Mouse (Mus musculus) kidney, adult 2 months (tissue): Measurements from ENCODE around the gene Cnnm3. TPM values are rescaled to one million over a fixed set of nuclear protein-coding genes. Genes with fewer than 3 reads are reported as not detected.

Source experiments
- DNase-seq: peaks from one replicate; pipeline ENCODE4 v3.0.0; 2021
- H3K27ac ChIP-seq: fragments of 200-500 bp; 2 replicates; pipeline ENCODE4 v1.5.1; 2012; ENCODE audit warnings: low read depth, low read length, control low read depth, inconsistent platforms; ENCODE audit not compliant: insufficient read depth
- H3K27me3 ChIP-seq: fragments of 200-500 bp; replicated peaks from 2 replicates; pipeline ENCODE4 v1.6.1; 2012; ENCODE audit warnings: mild to moderate bottlenecking, moderate library complexity, low read length, inconsistent platforms; ENCODE audit not compliant: control insufficient read depth, insufficient read depth
- H3K36me3 ChIP-seq: fragments of 200-500 bp; 2 replicates; pipeline ENCODE4 v1.6.1; 2012; ENCODE audit warnings: mild to moderate bottlenecking, moderate library complexity, low read length, inconsistent platforms; ENCODE audit not compliant: control insufficient read depth, insufficient read depth
- H3K4me1 ChIP-seq: fragments of 200-500 bp; 2 replicates; pipeline ENCODE4 v1.6.1; 2011; ENCODE audit warnings: low read length; ENCODE audit not compliant: control insufficient read depth, insufficient read depth
- H3K4me3 ChIP-seq: fragments of 200-500 bp; 2 replicates; pipeline ENCODE4 v1.5.1; 2011; ENCODE audit warnings: mild to moderate bottlenecking, low read depth, low read length, control low read depth; ENCODE audit not compliant: insufficient read depth
- CTCF ChIP-seq: fragments of 200-500 bp; conservative IDR thresholded peaks from 2 replicates; pipeline ENCODE4 v1.5.1; 2011; ENCODE audit warnings: low read depth, mild to moderate bottlenecking, control low read depth, low read length, moderate library complexity, mixed read lengths; ENCODE audit not compliant: insufficient read depth, insufficient read length
- POLR2A ChIP-seq: fragments of 200-500 bp; IDR thresholded peaks from one replicate; pipeline ENCODE4 v1.6.1; 2011; ENCODE audit warnings: low read depth, low read length, control low read depth
- WGBS: fragments of 180-500 bp; shearing (Covaris S2); methylation state at CpG from one replicate; pipeline ENCODE4 v1.1.7; 2018; 5-methylcytosine and 5-hydroxymethylcytosine counted together
- polyA plus RNA-seq: library from polyadenylated mRNA; depleted of rRNA; stranded (reverse); fragments of >200 nt; gene quantifications from 2 replicates; pipeline ENCODE4 v1.2.3, GENCODE M21; 2012

The Cnnm3 gene
- polyA plus RNA-seq, 1 experiment = 19.8 TPM

GRCm38 (mm10) chr1:36485080-36485479, 26.6 kb upstream of the Cnnm3 start:
- Histone ChIP-seq H3K27ac (no peak overlapping the region), H3K4me3 (no peak overlapping the region), H3K36me3 (no peaks in the 10 kb centered on the region), H3K27me3 (no peaks in the 10 kb centered on the region), H3K4me1 (no peaks in the 10 kb centered on the region; the same call in 1 of the 2 replicates)
- TF ChIP-seq CTCF = no peak
- TF ChIP-seq POLR2A = no peak
- DNase-seq = no peak
- 41% methylated on average over 7 of the region's 7 CpGs for WGBS

DNA sequence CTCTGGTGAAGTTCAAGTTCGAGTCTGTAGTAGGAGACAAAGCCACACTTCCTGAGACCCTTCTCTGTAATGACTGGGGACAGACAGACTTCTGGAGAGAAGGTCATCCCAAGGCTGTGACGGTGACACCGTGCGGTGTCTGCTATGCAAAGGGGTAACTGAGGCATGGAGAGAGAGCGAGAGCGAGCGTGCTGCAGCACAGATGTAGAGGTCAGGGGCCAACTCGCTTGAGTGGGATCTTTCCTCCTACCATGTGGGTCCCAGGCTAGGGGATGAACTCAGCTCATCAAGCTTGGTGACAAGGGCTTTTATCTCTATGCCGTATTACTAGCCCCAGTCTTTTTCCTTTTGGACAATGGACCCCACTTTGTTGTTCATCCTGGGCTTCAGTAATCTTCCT, 24.6 kb upstream of the Cnnm3 start:
- Histone ChIP-seq H3K36me3 (no peaks in the 10 kb centered on the region), H3K27me3 (no peaks in the 10 kb centered on the region)
- WGBS = 84% methylated on average over 9 of the region's 9 CpGs

DNA sequence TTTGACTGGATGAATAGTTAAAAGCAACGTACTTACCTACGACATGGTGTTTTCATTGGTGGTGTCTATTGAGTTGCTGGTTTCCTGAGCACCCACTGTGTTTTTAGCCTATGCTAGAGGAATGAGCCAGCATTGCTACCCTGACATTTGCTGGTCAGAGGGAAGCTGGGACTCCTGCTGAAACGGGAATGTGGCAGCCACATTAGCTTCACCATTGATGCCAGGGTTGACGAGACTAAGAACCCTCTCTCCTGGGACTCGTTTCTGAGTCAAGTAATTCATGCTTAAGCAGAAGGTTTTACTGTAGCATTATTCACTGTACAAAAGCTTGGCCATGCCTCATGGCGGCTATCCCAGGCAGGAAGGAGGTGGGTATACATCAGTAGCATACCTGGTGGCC, 22.0 kb upstream of the Cnnm3 start:
- Histone ChIP-seq H3K36me3 (no peaks in the 10 kb centered on the region), H3K4me1 (peaks cover 6% of the 10 kb centered on the region), H3K4me3 (no peak overlapping the region), H3K27me3 (no peaks in the 10 kb centered on the region), H3K27ac (no peak overlapping the region)
- WGBS = 88% methylated on average over 6 of the region's 6 CpGs
- TF ChIP-seq CTCF (no peak), POLR2A (no peak)
- no peak for DNase-seq

More for the DNA sequence above, 24.6 kb upstream of the Cnnm3 start:
- Histone ChIP-seq H3K4me3 (no peak overlapping the region), H3K4me1 (no peaks in the 10 kb centered on the region; the same call in none of the 2 replicates), H3K27ac (no peak overlapping the region)
- DNase-seq = no peak
- TF ChIP-seq POLR2A (no peak), CTCF (no peak)

DNA sequence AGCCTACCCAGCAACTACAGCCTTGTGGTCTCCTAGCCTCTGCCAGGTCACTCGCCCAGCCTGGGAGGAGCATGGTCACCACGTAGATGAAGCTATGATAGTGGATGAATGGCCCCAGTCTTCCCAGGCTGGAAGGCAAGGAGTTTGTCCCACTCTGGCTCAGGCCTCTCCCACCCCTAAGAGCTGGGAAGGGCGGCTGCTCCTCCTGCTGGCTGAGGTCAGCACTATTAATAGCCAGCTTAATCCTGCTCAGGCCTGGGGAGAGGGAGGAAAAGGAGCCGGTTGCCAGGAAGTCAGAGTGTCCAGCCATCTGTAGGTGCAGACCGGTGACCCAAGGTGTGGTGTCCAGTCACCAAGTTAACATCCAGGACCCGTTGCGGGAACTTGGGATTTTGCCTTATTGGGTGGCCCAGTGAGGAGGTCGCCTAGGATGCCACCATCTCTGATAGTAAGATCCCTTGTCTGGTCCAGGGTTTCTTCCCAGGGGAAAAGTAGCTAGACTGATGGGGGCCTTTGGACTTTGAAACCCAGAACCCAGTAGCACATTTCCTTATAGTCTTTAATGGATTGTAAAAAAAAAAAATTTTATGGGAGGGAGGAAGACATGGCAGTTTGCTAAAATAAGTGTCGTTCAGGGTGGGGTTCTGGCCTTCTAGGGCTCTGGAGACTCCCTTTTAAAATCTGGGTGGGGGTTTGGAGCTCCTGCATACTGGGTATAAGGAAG, 19.1 kb upstream of the Cnnm3 start:
- H3K27me3 ChIP-seq = no peaks in the 10 kb centered on the region
- H3K4me3 ChIP-seq = no peak overlapping the region
- no peak for TF ChIP-seq POLR2A
- TF ChIP-seq CTCF = peak; percentile 57; the same call in 1 of the 2 replicates
- WGBS = 19% methylated on average over 9 of the region's 9 CpGs
- no peak overlapping the region for H3K27ac ChIP-seq
- H3K36me3 ChIP-seq = no peaks in the 10 kb centered on the region
- peak; percentile 78 for DNase-seq
- H3K4me1 ChIP-seq = peaks cover 6% of the 10 kb centered on the region

DNA sequence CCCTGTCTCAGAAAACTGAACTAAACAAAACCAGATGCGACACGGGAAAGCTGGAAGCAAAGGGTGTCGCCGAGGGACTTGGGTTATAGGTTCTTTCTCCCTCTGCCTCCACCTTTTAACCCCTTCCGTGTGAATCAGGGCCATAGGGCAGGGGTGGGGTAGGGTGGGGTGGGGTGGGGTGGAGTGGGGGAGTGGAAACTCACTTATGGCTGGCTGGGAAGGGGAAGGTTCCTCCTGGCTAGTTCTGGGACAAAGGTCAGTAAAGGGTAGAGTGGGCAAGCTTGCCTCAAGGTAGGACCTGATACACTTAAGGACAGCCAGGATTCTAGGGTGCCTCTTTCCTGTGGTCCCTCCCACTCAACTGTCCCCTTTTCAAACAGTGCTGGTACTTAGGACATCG, 18.4 kb upstream of the Cnnm3 start:
- WGBS = 61% methylated on average over 6 of the region's 6 CpGs
- H3K36me3 ChIP-seq = no peaks in the 10 kb centered on the region
- no peaks in the 10 kb centered on the region for H3K27me3 ChIP-seq
- no peak overlapping the region for H3K4me3 ChIP-seq
- H3K4me1 ChIP-seq = peaks cover 6% of the 10 kb centered on the region
- TF ChIP-seq POLR2A (no peak), CTCF (no peak)
- H3K27ac ChIP-seq = no peak overlapping the region
- no peak for DNase-seq

- Histone ChIP-seq H3K4me3 (no peak overlapping the region), H3K27me3 (no peaks in the 10 kb centered on the region), H3K27ac (no peak overlapping the region), H3K36me3 (no peaks in the 10 kb centered on the region), H3K4me1 (peaks cover 6% of the 10 kb centered on the region)
- peak; percentile 51 for DNase-seq
- WGBS = 37% methylated on average over 2 of the region's 2 CpGs
- TF ChIP-seq POLR2A (no peak), CTCF (peak; percentile 54)
These were observed 14.9 kb upstream of the Cnnm3 start for GRCm38 (mm10) chr1:36496719-36497118.

- DNase-seq = no peak
- Histone ChIP-seq H3K36me3 (no peaks in the 10 kb centered on the region), H3K27me3 (no peaks in the 10 kb centered on the region), H3K4me3 (no peak overlapping the region), H3K4me1 (peaks cover 4% of the 10 kb centered on the region), H3K27ac (no peak overlapping the region)
- TF ChIP-seq POLR2A (no peak), CTCF (no peak)
- WGBS = 84% methylated on average over 2 of the region's 2 CpGs
These were observed 14.4 kb upstream of the Cnnm3 start for GRCm38 (mm10) chr1:36497312-36497711.
